In the genomic region with DNA sequence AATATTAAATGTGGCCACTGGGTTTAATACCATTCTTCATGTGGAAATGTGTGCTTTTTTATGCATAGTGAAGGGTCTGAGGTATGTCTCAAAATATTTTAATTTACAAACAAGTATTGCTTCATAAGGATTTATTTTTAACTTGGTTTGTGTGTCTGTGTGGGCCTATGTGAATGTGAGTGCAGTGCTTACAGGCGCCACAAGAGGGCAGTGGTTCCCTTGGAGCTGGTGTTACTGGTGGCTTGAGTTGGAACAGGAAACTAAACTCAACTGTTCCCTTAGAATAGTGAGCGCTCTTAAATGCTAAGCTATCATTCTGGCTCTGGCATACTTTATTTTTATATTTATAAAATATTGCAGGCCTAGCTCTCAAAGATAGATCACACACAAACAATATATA, we compare ENCODE assay signal across 10 mouse cellular contexts. TPM values are rescaled to one million over a fixed set of nuclear protein-coding genes. Genes with fewer than 3 reads are reported as not detected.
DNase-seq lines count a peak whose midpoint lies in the region; ATAC-seq lines count a peak whose summit lies in the region.
"Had no signal": no experiment of that assay in that cellular context is flagged by ENCODE, and none has a peak within 500 bp of the region (broad histone marks: within the 10 kb centered on the region; RNA-seq: fewer than 3 reads in every experiment).

No protein-coding gene starts in this region.

- no peaks in the 10 kb centered on the region for H3K4me1 ChIP-seq in heart, embryonic 12.5 days (replicated peaks)
- H3K4me1 ChIP-seq: embryonic facial prominence, embryonic 13.5 days; midbrain, embryonic 12.5 days had no signal

- H3K27me3 ChIP-seq in heart, embryonic 12.5 days (replicated peaks): peaks cover 20% of the 10 kb centered on the region

- 44% methylated on average over 2 of the region's 2 CpGs for WGBS in heart, embryonic 12.5 days

- no peak overlapping the region for H3K4me2 ChIP-seq in heart, embryonic 12.5 days
- H3K4me2 ChIP-seq: embryonic facial prominence, embryonic 13.5 days; midbrain, embryonic 12.5 days had no signal

- H3K9ac ChIP-seq in heart, embryonic 12.5 days: no peak overlapping the region
- H3K9ac ChIP-seq: embryonic facial prominence, embryonic 13.5 days; midbrain, embryonic 12.5 days had no signal

- no peaks in the 10 kb centered on the region for H3K9me3 ChIP-seq in heart, embryonic 12.5 days (replicated peaks)
- H3K9me3 ChIP-seq: embryonic facial prominence, embryonic 13.5 days; midbrain, embryonic 12.5 days had no signal

- H3K36me3 ChIP-seq in heart, embryonic 12.5 days: no peaks in the 10 kb centered on the region
- H3K36me3 ChIP-seq: embryonic facial prominence, embryonic 13.5 days; midbrain, embryonic 12.5 days had no signal

- peak; percentile 54 for DNase-seq in heart, postnatal 4 days
- peak; percentile 13 for DNase-seq in thymus, postnatal 14 days
- no peak for DNase-seq in thymus, adult 18-20 months
- DNase-seq in c-Kit-positive CD71-positive TER-119-positive erythroid progenitor cells, embryonic 14.5 days (ENCODE audit: low spot score): peak; percentile 3
- DNase-seq in lung, postnatal 14 days: peak; percentile 5
- DNase-seq in spleen, adult 18-20 months: no peak
- DNase-seq in urinary bladder, adult 18-20 months (ENCODE audit: low spot score in 2 of 2): no peak

- H3K27ac ChIP-seq in heart, embryonic 12.5 days (ENCODE audit: poor library complexity, severe bottlenecking): no peak overlapping the region
- H3K27ac ChIP-seq: embryonic facial prominence, embryonic 13.5 days; midbrain, embryonic 12.5 days had no signal

- no peak overlapping the region for H3K4me3 ChIP-seq in heart, embryonic 12.5 days
- H3K4me3 ChIP-seq: embryonic facial prominence, embryonic 13.5 days; midbrain, embryonic 12.5 days had no signal

- no peak for ATAC-seq in heart, embryonic 12.5 days (ENCODE audit: insufficient number of reproducible peaks, low FRiP score)

RNA-seq across cellular contexts. Expression of a gene that starts 6.8 kb away (rescaled TPM):
- total RNA-seq in heart, postnatal 4 days (2021): under 1 TPM; 0.54 to 0.74 TPM
- 0.35 and 0.47 TPM in 2 replicates for polyA plus RNA-seq in heart, embryonic 12.5 days (2016; fragmentation: Nextera tagmentation; extraction: Ambion mirVana)

Comparison
In these comparisons a context has a peak if more than half of its experiments do, and no peak if none do; other contexts are left out.
1. DNase-seq: peak in heart, postnatal 4 days (single experiment), thymus, postnatal 14 days (single experiment), c-Kit-positive CD71-positive TER-119-positive erythroid progenitor cells, embryonic 14.5 days (single experiment) and lung, postnatal 14 days (single experiment); none in thymus, adult 18-20 months (0 of 2), spleen, adult 18-20 months (0 of 2) and urinary bladder, adult 18-20 months (0 of 2).